ENCODE assay signal across 8 mouse cellular contexts in the genomic region with DNA sequence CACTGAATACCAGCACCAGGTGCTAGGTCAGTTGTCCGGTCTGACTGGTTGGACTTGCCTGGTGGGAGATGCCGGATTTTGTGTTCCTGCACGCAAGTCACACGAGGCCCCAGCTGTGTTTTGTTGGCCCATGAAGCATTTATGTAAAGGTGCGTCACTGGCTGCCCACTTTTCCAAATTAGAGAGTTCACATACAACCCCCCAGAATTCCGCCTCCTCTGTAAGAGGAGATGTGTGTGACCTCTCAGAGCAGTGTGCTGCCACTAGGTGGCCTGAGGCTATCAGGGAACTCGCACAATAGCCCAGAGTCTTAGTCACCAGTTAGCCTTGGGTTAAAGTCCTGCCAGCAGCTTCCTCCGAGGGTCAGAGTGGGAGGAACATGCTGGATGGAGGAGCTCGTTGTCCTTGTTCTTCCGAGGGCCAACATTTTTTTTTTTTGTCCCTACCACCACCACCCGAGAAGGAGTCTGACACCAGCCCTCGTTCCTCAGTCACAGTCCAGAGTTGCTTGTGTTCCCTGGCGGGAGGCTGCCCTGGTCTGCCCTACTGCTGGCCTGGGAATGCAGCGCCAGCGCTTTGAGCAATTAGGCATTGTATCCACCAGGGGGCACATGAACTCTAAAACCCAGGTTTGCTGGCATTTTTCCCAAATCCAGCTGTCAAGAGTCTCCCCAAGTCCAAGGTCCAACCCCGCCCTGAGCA. TPM values are rescaled to one million over a fixed set of nuclear protein-coding genes. Genes with fewer than 3 reads are reported as not detected.
A peak's percentile ranks its signal among the peaks of the same experiment; 100 is the strongest.
DNase-seq lines count a peak whose midpoint lies in the region; ATAC-seq and TF ChIP-seq lines count a peak whose summit lies in the region.

No protein-coding gene starts in this region.

- H3K36me3 ChIP-seq in thymus, adult 2 months (ENCODE audit: control insufficient read depth, insufficient read depth, low read length) = no peaks in the 10 kb centered on the region
- H3K36me3 ChIP-seq in hindbrain, postnatal 0 days (ENCODE audit: insufficient read depth, low read length) = no peaks in the 10 kb centered on the region
- H3K36me3 ChIP-seq in limb, embryonic 10.5 days = no peaks in the 10 kb centered on the region
- no peaks in the 10 kb centered on the region for H3K36me3 ChIP-seq in splenic B cell, adult 2 months (ENCODE audit: control insufficient read depth, insufficient read depth, low read length, poor library complexity, severe bottlenecking)

- ATAC-seq in hindbrain, postnatal 0 days = peak; percentile 48

- H3K9me3 ChIP-seq in hindbrain, postnatal 0 days (ENCODE audit: low read length) = no peaks in the 10 kb centered on the region
- no peaks in the 10 kb centered on the region for H3K9me3 ChIP-seq in limb, embryonic 10.5 days (replicated peaks)

- peak; percentile 46 for DNase-seq in thymus, adult 2 months
- DNase-seq in thymus, adult 18-20 months = no peak
- DNase-seq in cerebellum, postnatal 25 days = peak; percentile 61 to 67
- DNase-seq in gastrocnemius, adult 8-10 months (ENCODE audit: low spot score in 2 of 2) = peak; percentile 62 to 76
- peak; percentile 90 for DNase-seq in hindbrain, postnatal 0 days (ENCODE audit: low spot score)
- DNase-seq in limb, embryonic 10.5 days (ENCODE audit: low spot score) = peak; percentile 82
- peak; percentile 91 for DNase-seq in mesoderm, embryonic 11.5 days (ENCODE audit: low read depth, low spot score)
- peak; percentile 68 for DNase-seq in splenic B cell, adult 2 months (ENCODE audit: low read depth, low spot score)

- no peaks in the 10 kb centered on the region for H3K27me3 ChIP-seq in thymus, adult 2 months (ENCODE audit: control insufficient read depth, insufficient read depth, low read length)
- H3K27me3 ChIP-seq in hindbrain, postnatal 0 days (ENCODE audit: insufficient read depth, low read length) = no peaks in the 10 kb centered on the region
- peaks cover 36% of the 10 kb centered on the region for H3K27me3 ChIP-seq in limb, embryonic 10.5 days (ENCODE audit: low read depth, poor library complexity, severe bottlenecking)
- no peaks in the 10 kb centered on the region for H3K27me3 ChIP-seq in splenic B cell, adult 2 months (ENCODE audit: control insufficient read depth, insufficient read depth, low read length, poor library complexity, severe bottlenecking)

- H3K4me2 ChIP-seq in hindbrain, postnatal 0 days (ENCODE audit: low read depth, low read length) = no peak overlapping the region

- H3K4me3 ChIP-seq in thymus, adult 2 months (ENCODE audit: control insufficient read depth, insufficient read depth, low read length) = no peak overlapping the region
- no peak overlapping the region for H3K4me3 ChIP-seq in hindbrain, postnatal 0 days (ENCODE audit: low read length)
- H3K4me3 ChIP-seq in limb, embryonic 10.5 days = peak overlapping the region; percentile 28; the same call in 1 of the 2 replicates

- TF ChIP-seq POLR2A in thymus, adult 2 months (IDR thresholded peaks at IDR 0.05; ENCODE audit: control insufficient read depth, extremely low read depth, insufficient read depth, low read length, poor library complexity) = no peak

- H3K4me1 ChIP-seq in thymus, adult 2 months (replicated peaks; ENCODE audit: control insufficient read depth, insufficient read depth, low read length) = peaks cover 13% of the 10 kb centered on the region
- H3K4me1 ChIP-seq in hindbrain, postnatal 0 days (ENCODE audit: insufficient read depth, low read length) = peaks cover 4% of the 10 kb centered on the region; the same call in 1 of the 2 replicates
- peaks cover 36% of the 10 kb centered on the region for H3K4me1 ChIP-seq in limb, embryonic 10.5 days

- H3K27ac ChIP-seq in thymus, adult 2 months (ENCODE audit: control insufficient read depth, insufficient read depth, low read length) = no peak overlapping the region
- H3K27ac ChIP-seq in hindbrain, postnatal 0 days = no peak overlapping the region
- 0 out of 2 replicates have a peak overlapping the region, but pooled peaks have one; percentile 26 for H3K27ac ChIP-seq in limb, embryonic 10.5 days

- WGBS in thymus, adult 2 months = 45% methylated on average over 16 of the region's 16 CpGs
- WGBS in hindbrain, postnatal 0 days = 17% methylated on average over 16 of the region's 16 CpGs
- 11% methylated on average over 16 of the region's 16 CpGs for WGBS in limb, embryonic 10.5 days

- TF ChIP-seq CTCF in thymus, adult 2 months (IDR thresholded peaks at IDR 0.05; ENCODE audit: borderline replicate concordance, control insufficient read depth, extremely low read depth, insufficient read depth, low read length, poor library complexity) = peak; percentile 84
- TF ChIP-seq CTCF in hindbrain, postnatal 0 days (IDR thresholded peaks at IDR 0.05; ENCODE audit: low read depth) = peak; percentile 76

- no peak overlapping the region for H3K9ac ChIP-seq in hindbrain, postnatal 0 days (replicated peaks; ENCODE audit: low read length)

RNA-seq across cellular contexts. Expression of a gene that starts 6.1 kb away (rescaled TPM):
- 0.06 and 0.12 TPM in 2 replicates for polyA plus RNA-seq in thymus, adult 2 months (2012; rRNA removed)
- total RNA-seq in gastrocnemius, adult 8-10 months (2022) = under 1 TPM in 1 of 4 experiments, not detected in 3; 0.22 TPM
- 70.9 and 73.3 TPM in 2 replicates for total RNA-seq in hindbrain, postnatal 0 days (2014; rRNA removed)
- 53.9 and 61.5 TPM in 2 replicates for polyA plus RNA-seq in hindbrain, postnatal 0 days (2015; fragmentation: Nextera tagmentation; extraction: Ambion mirVana)
- polyA plus RNA-seq in limb, embryonic 10.5 days (2016; fragmentation: Nextera tagmentation; extraction: Ambion mirVana) = 4.2 and 5.6 TPM in 2 replicates

RNA-seq across cellular contexts. Expression of a gene that starts 6.5 kb away (rescaled TPM):
- polyA plus RNA-seq in thymus, adult 2 months (2012; rRNA removed) = 7.7 and 7.8 TPM in 2 replicates
- total RNA-seq in gastrocnemius, adult 8-10 months (2022) = 10 to 100 TPM in 2 of 4 experiments, 1 to 10 TPM in 2; 5.9 to 19.9 (median 10.1) TPM
- not detected in 2 replicates for total RNA-seq in hindbrain, postnatal 0 days (2014; rRNA removed)
- polyA plus RNA-seq in hindbrain, postnatal 0 days (2015; fragmentation: Nextera tagmentation; extraction: Ambion mirVana) = 0.29 and 0.45 TPM in 2 replicates
- 0.26 and 0.34 TPM in 2 replicates for polyA plus RNA-seq in limb, embryonic 10.5 days (2016; fragmentation: Nextera tagmentation; extraction: Ambion mirVana)

RNA-seq across cellular contexts. Expression of a gene that starts 45.7 kb away (rescaled TPM):
- 20.7 and 22.1 TPM in 2 replicates for polyA plus RNA-seq in thymus, adult 2 months (2012; rRNA removed)
- total RNA-seq in gastrocnemius, adult 8-10 months (2022) = 100 to 1,000 TPM in 1 of 4 experiments, 10 to 100 TPM in 3; 83.6 to 123 (median 95.6) TPM
- total RNA-seq in hindbrain, postnatal 0 days (2014; rRNA removed) = 36.6 and 37.2 TPM in 2 replicates
- 20.0 TPM in 2 replicates for polyA plus RNA-seq in hindbrain, postnatal 0 days (2015; fragmentation: Nextera tagmentation; extraction: Ambion mirVana)
- polyA plus RNA-seq in limb, embryonic 10.5 days (2016; fragmentation: Nextera tagmentation; extraction: Ambion mirVana) = 6.3 and 6.7 TPM in 2 replicates

Comparison
In these comparisons a context has a peak if more than half of its experiments do, and no peak if none do; other contexts are left out.
1. DNase-seq: peak in thymus, adult 2 months (single experiment), cerebellum, postnatal 25 days (2 of 2), gastrocnemius, adult 8-10 months (2 of 2), hindbrain, postnatal 0 days (single experiment), limb, embryonic 10.5 days (single experiment), mesoderm, embryonic 11.5 days (single experiment) and splenic B cell, adult 2 months (single experiment); none in thymus, adult 18-20 months (0 of 2).